7 mouse cellular contexts compared by ENCODE assay signal in genomic region chr12:107807634-107808033, GRCm38 (mm10).
DNase-seq lines count a peak whose midpoint lies in the region; ATAC-seq lines count a peak whose summit lies in the region.

No protein-coding gene starts in this region.

- no peak for ATAC-seq in neural tube, embryonic 15.5 days (ENCODE audit: low FRiP score)
- no peak for ATAC-seq in heart, embryonic 11.5 days (replicated peaks; ENCODE audit: insufficient number of reproducible peaks, low FRiP score, low TSS enrichment)
- no peak for ATAC-seq in kidney, embryonic 15.5 days (replicated peaks; ENCODE audit: low FRiP score)

- H3K4me2 ChIP-seq in neural tube, embryonic 15.5 days, result no peak overlapping the region
- peak overlapping the region; percentile 50 for H3K4me2 ChIP-seq in heart, embryonic 11.5 days
- no peak overlapping the region for H3K4me2 ChIP-seq in kidney, embryonic 15.5 days

- H3K27ac ChIP-seq in neural tube, embryonic 15.5 days (replicated peaks), result no peak overlapping the region
- H3K27ac ChIP-seq in heart, embryonic 11.5 days (ENCODE audit: low read depth, low read length), result no peak overlapping the region
- H3K27ac ChIP-seq in kidney, embryonic 15.5 days, result no peak overlapping the region

- no peaks in the 10 kb centered on the region for H3K9me3 ChIP-seq in neural tube, embryonic 15.5 days (replicated peaks)
- no peaks in the 10 kb centered on the region for H3K9me3 ChIP-seq in heart, embryonic 11.5 days (replicated peaks; ENCODE audit: control insufficient read depth, low read length)
- no peaks in the 10 kb centered on the region for H3K9me3 ChIP-seq in kidney, embryonic 15.5 days (replicated peaks)

- H3K4me1 ChIP-seq in neural tube, embryonic 15.5 days, result peaks cover 14% of the 10 kb centered on the region
- peaks cover 7% of the 10 kb centered on the region; the same call in 1 of the 2 replicates for H3K4me1 ChIP-seq in heart, embryonic 11.5 days (ENCODE audit: control insufficient read depth, insufficient read depth, low read length)
- H3K4me1 ChIP-seq in kidney, embryonic 15.5 days, result peaks cover 4% of the 10 kb centered on the region; the same call in 1 of the 2 replicates

- no peaks in the 10 kb centered on the region for H3K36me3 ChIP-seq in neural tube, embryonic 15.5 days
- H3K36me3 ChIP-seq in heart, embryonic 11.5 days (ENCODE audit: control insufficient read depth, insufficient read depth, low read length), result no peaks in the 10 kb centered on the region
- no peaks in the 10 kb centered on the region for H3K36me3 ChIP-seq in kidney, embryonic 15.5 days

- H3K27me3 ChIP-seq in neural tube, embryonic 15.5 days (replicated peaks), result no peaks in the 10 kb centered on the region
- H3K27me3 ChIP-seq in heart, embryonic 11.5 days (ENCODE audit: control insufficient read depth, insufficient read depth, low read length), result peaks cover 11% of the 10 kb centered on the region
- peaks cover 16% of the 10 kb centered on the region for H3K27me3 ChIP-seq in kidney, embryonic 15.5 days

- WGBS in neural tube, embryonic 15.5 days, result 48% methylated on average over 11 of the region's 11 CpGs
- 2% methylated on average over 11 of the region's 11 CpGs for WGBS in heart, embryonic 11.5 days (ENCODE audit: insufficient replicate concordance)
- WGBS in kidney, embryonic 15.5 days, result 17% methylated on average over 11 of the region's 11 CpGs

- no peak overlapping the region for H3K9ac ChIP-seq in neural tube, embryonic 15.5 days (replicated peaks)
- H3K9ac ChIP-seq in heart, embryonic 11.5 days (ENCODE audit: low read depth, low read length), result no peak overlapping the region
- H3K9ac ChIP-seq in kidney, embryonic 15.5 days, result no peak overlapping the region

- no peak overlapping the region for H3K4me3 ChIP-seq in neural tube, embryonic 15.5 days (replicated peaks)
- no peak overlapping the region for H3K4me3 ChIP-seq in heart, embryonic 11.5 days (ENCODE audit: low read depth, low read length)
- H3K4me3 ChIP-seq in kidney, embryonic 15.5 days (replicated peaks), result no peak overlapping the region

- peak; percentile 52 for DNase-seq in neural tube, embryonic 10.5 days (ENCODE audit: extremely low spot score, low spot score)
- DNase-seq in embryo, embryonic 10 days (ENCODE audit: low spot score), result peak; percentile 78
- peak; percentile 37 for DNase-seq in retina, postnatal 1 day
- no peak for DNase-seq in right cerebral cortex, postnatal 10 days (ENCODE audit: low spot score in 2 of 2)

Comparison
In these comparisons a context has a peak if more than half of its experiments do, and no peak if none do; other contexts are left out.
1. DNase-seq: peak in neural tube, embryonic 10.5 days (single experiment), embryo, embryonic 10 days (single experiment) and retina, postnatal 1 day (single experiment); none in right cerebral cortex, postnatal 10 days (0 of 2).